Mouse (Mus musculus): Measurements from ENCODE around the gene Ugt1a5. TPM values are rescaled to one million over a fixed set of nuclear protein-coding genes. Genes with fewer than 3 reads are reported as not detected.

Ugt1a5 gene
- polyA plus RNA-seq, 1 experiment from 2014 or later, result not detected

- Histone ChIP-seq H3K36me3 (ENCODE audit: inconsistent target) (peaks cover 47% of the 10 kb centered on the region), H3K4me3 (ENCODE audit: inconsistent target) (no peak overlapping the region)
Measured at GRCm38 (mm10) chr1:88262255-88262654, 96.4 kb downstream of the Ugt1a5 start.

GRCm38 (mm10) chr1:88262961-88263360 is 97.1 kb downstream of the Ugt1a5 start:
- Histone ChIP-seq H3K27ac (no peak overlapping the region), H3K36me3 (ENCODE audit: inconsistent target) (peaks cover 54% of the 10 kb centered on the region), H3K79me2 (ENCODE audit: inconsistent target) (no peaks in the 10 kb centered on the region), H3K4me3 (ENCODE audit: inconsistent target) (no peak overlapping the region)
- WGBS (ENCODE audit: missing documents), result 73% methylated on average over 6 of the region's 6 CpGs

More at GRCm38 (mm10) chr1:88262255-88262654, 96.4 kb downstream of the Ugt1a5 start:
- 48% methylated on average over 4 of the region's 4 CpGs for WGBS (ENCODE audit: missing documents)
- H3K27ac ChIP-seq, result no peak overlapping the region
- no peaks in the 10 kb centered on the region for H3K79me2 ChIP-seq (ENCODE audit: inconsistent target)

- 92% methylated on average over 5 of the region's 5 CpGs for WGBS (ENCODE audit: missing documents)
- Histone ChIP-seq H3K27ac (no peak overlapping the region), H3K4me3 (ENCODE audit: inconsistent target) (no peak overlapping the region), H3K79me2 (ENCODE audit: inconsistent target) (no peaks in the 10 kb centered on the region), H3K36me3 (ENCODE audit: inconsistent target) (peaks cover 62% of the 10 kb centered on the region)
Measured at GRCm38 (mm10) chr1:88263778-88264177, 98.0 kb downstream of the Ugt1a5 start.

GRCm38 (mm10) chr1:88264237-88264868 is 98.5 kb downstream of the Ugt1a5 start:
- peaks cover 68% of the 10 kb centered on the region for H3K36me3 ChIP-seq (ENCODE audit: inconsistent target)
- no peak overlapping the region for H3K4me3 ChIP-seq (ENCODE audit: inconsistent target)
- no peaks in the 10 kb centered on the region for H3K79me2 ChIP-seq (ENCODE audit: inconsistent target)
- no peak overlapping the region for H3K27ac ChIP-seq
- 93% methylated on average over 7 of the region's 7 CpGs for WGBS (ENCODE audit: missing documents)

GRCm38 (mm10) chr1:88264869-88265240 is 99.0 kb downstream of the Ugt1a5 start:
- no peak overlapping the region for H3K27ac ChIP-seq
- H3K36me3 ChIP-seq (ENCODE audit: inconsistent target), result peaks cover 73% of the 10 kb centered on the region
- H3K79me2 ChIP-seq (ENCODE audit: inconsistent target), result no peaks in the 10 kb centered on the region
- 75% methylated on average over 4 of the region's 4 CpGs for WGBS (ENCODE audit: missing documents)
- H3K4me3 ChIP-seq (ENCODE audit: inconsistent target), result no peak overlapping the region

- Histone ChIP-seq H3K4me3 (ENCODE audit: inconsistent target) (no peak overlapping the region), H3K27ac (no peak overlapping the region), H3K36me3 (ENCODE audit: inconsistent target) (peaks cover 75% of the 10 kb centered on the region), H3K79me2 (ENCODE audit: inconsistent target) (no peaks in the 10 kb centered on the region)
- 86% methylated on average over 13 of the region's 13 CpGs for WGBS (ENCODE audit: missing documents)
Measured at GRCm38 (mm10) chr1:88266123-88266522, 100.3 kb downstream of the Ugt1a5 start.

GRCm38 (mm10) chr1:88267489-88267888 is 101.7 kb downstream of the Ugt1a5 start:
- WGBS (ENCODE audit: missing documents), result 95% methylated on average over 6 of the region's 6 CpGs

GRCm38 (mm10) chr1:88268070-88268469 is 102.3 kb downstream of the Ugt1a5 start:
- H3K4me3 ChIP-seq (ENCODE audit: inconsistent target), result no peak overlapping the region
- H3K79me2 ChIP-seq (ENCODE audit: inconsistent target), result no peaks in the 10 kb centered on the region
- WGBS (ENCODE audit: missing documents), result 85% methylated on average over 6 of the region's 6 CpGs
- peaks cover 75% of the 10 kb centered on the region for H3K36me3 ChIP-seq (ENCODE audit: inconsistent target)
- H3K27ac ChIP-seq, result no peak overlapping the region

More at GRCm38 (mm10) chr1:88267489-88267888, 101.7 kb downstream of the Ugt1a5 start:
- Histone ChIP-seq H3K27ac (no peak overlapping the region), H3K79me2 (ENCODE audit: inconsistent target) (no peaks in the 10 kb centered on the region), H3K36me3 (ENCODE audit: inconsistent target) (peaks cover 75% of the 10 kb centered on the region), H3K4me3 (ENCODE audit: inconsistent target) (no peak overlapping the region)

Other genes starting within 250 kb of the Ugt1a5 start
- gene Usp40, start 157.5 kb upstream of the Ugt1a5 start, polyA plus RNA-seq (2018), result 8.1 to 11.4 TPM (median 11.0 TPM) in 3 replicates
- gene Ugt1a10, start 110.6 kb upstream of the Ugt1a5 start, polyA plus RNA-seq (2018), result not detected in 3 replicates
- 0.10 TPM in 1 of 3 replicates, not detected in the others for gene Ugt1a9, start 95.2 kb upstream of the Ugt1a5 start, polyA plus RNA-seq (2018)
- not detected in 3 replicates for gene Ugt1a8, start 78.2 kb upstream of the Ugt1a5 start, polyA plus RNA-seq (2018)
- 92.6 to 134 TPM (median 101 TPM) in 3 replicates for gene Ugt1a7c, start 71.0 kb upstream of the Ugt1a5 start, polyA plus RNA-seq (2018)
- 0.21 to 0.37 TPM (median 0.30 TPM) in 3 replicates for gene Ugt1a6b, start 62.8 kb upstream of the Ugt1a5 start, polyA plus RNA-seq (2018)
- gene Ugt1a6a, start 31.2 kb upstream of the Ugt1a5 start, polyA plus RNA-seq (2018), result 2.5 to 7.5 TPM (median 3.9 TPM) in 3 replicates
- 0.14 TPM in 1 of 3 replicates, not detected in the others for gene Ugt1a2, start 34.6 kb downstream of the Ugt1a5 start, polyA plus RNA-seq (2018)
- not detected in 3 replicates for gene Dnajb3, start 39.8 kb downstream of the Ugt1a5 start, polyA plus RNA-seq (2018)
- 0.32 TPM in 1 of 3 replicates, not detected in the others for gene Ugt1a1, start 45.9 kb downstream of the Ugt1a5 start, polyA plus RNA-seq (2018)
- 0.04 to 0.31 TPM (median 0.22 TPM) in 3 replicates for gene Mroh2a, start 61.0 kb downstream of the Ugt1a5 start, polyA plus RNA-seq (2018)
- gene Hjurp, start 111.6 kb downstream of the Ugt1a5 start, polyA plus RNA-seq (2018), result 11.5 to 23.0 TPM (median 11.6 TPM) in 3 replicates
- gene Trpm8, start 111.6 kb downstream of the Ugt1a5 start, polyA plus RNA-seq (2018), result not detected in 3 replicates
- gene Spp2, start 240.9 kb downstream of the Ugt1a5 start, polyA plus RNA-seq (2018), result not detected in 3 replicates

Data from macrophage (primary cell).